Mouse (Mus musculus) intestine, postnatal 0 days (tissue): Measurements from ENCODE around the gene Gm7347. TPM values are rescaled to one million over a fixed set of nuclear protein-coding genes. Genes with fewer than 3 reads are reported as not detected.
"Not testable (repeated sequence)": the region's sequence is repeated elsewhere in the genome, so short reads cannot be mapped to it uniquely, and the experiment has no call there.

Source experiments
- ATAC-seq: fragments of 200-750 bp; cut with Nextera tagmentation; 2 replicates; pipeline ENCODE4 v1.8.0; 2017; ENCODE audit warnings: mild to moderate bottlenecking, moderate TSS enrichment, moderate library complexity
- H3K27ac ChIP-seq: fragments of 300-500 bp; sonication (generic); 2 replicates; pipeline ENCODE4 v1.5.1; 2014; ENCODE audit warnings: mild to moderate bottlenecking, low read depth, low read length, moderate library complexity
- H3K27me3 ChIP-seq: fragments of 300-500 bp; sonication (generic); replicated peaks from 2 replicates; pipeline ENCODE4 v1.6.1; 2014; ENCODE audit warnings: low read length, mixed read lengths; ENCODE audit not compliant: control insufficient read depth, insufficient read depth
- H3K36me3 ChIP-seq: fragments of 300-500 bp; sonication (generic); 2 replicates; pipeline ENCODE4 v1.6.1; 2014; ENCODE audit warnings: mild to moderate bottlenecking, moderate library complexity; ENCODE audit not compliant: control insufficient read depth, insufficient read depth
- H3K4me1 ChIP-seq: fragments of 300-500 bp; sonication (generic); replicated peaks from 2 replicates; pipeline ENCODE4 v1.6.1; 2014; ENCODE audit warnings: antibody characterized with exemption, low read length, mixed read lengths; ENCODE audit not compliant: control insufficient read depth, insufficient read depth
- H3K4me2 ChIP-seq: fragments of 300-500 bp; sonication (generic); replicated peaks from 2 replicates; pipeline ENCODE4 v1.6.1; 2014; ENCODE audit warnings: low read depth, mild to moderate bottlenecking, moderate library complexity
- H3K4me3 ChIP-seq: fragments of 300-500 bp; sonication (generic); 2 replicates; pipeline ENCODE4 v1.5.1; 2014; ENCODE audit warnings: low read depth, low read length
- H3K9ac ChIP-seq: fragments of 300-500 bp; sonication (generic); 2 replicates; pipeline ENCODE4 v1.6.1; 2014; ENCODE audit warnings: mild to moderate bottlenecking, low read depth, low read length
- H3K9me3 ChIP-seq: fragments of 300-500 bp; sonication (generic); 2 replicates; pipeline ENCODE4 v1.6.1; 2016; ENCODE audit warnings: mixed run types; ENCODE audit not compliant: control insufficient read depth
- WGBS: fragments of 180-500 bp; shearing (Covaris S2); extraction: QIAGEN DNeasy Blood & Tissue Kit; methylation state at CpG from one replicate; pipeline ENCODE4 v1.1.7; 2014; 5-methylcytosine and 5-hydroxymethylcytosine counted together
- polyA plus RNA-seq: library from polyadenylated mRNA; unstranded; fragments of >200 nt; fragmentation: Nextera tagmentation; extraction: Ambion mirVana; gene quantifications from 2 replicates; pipeline ENCODE4 v1.2.1, GENCODE M21; 2015

The Gm7347 gene
- polyA plus RNA-seq, 1 experiment from 2014 or later: not detected

- not testable (repeated sequence) for H3K4me3 ChIP-seq, H3K9ac ChIP-seq, H3K9me3 ChIP-seq, H3K4me2 ChIP-seq, ATAC-seq, H3K4me1 ChIP-seq, H3K27ac ChIP-seq, H3K27me3 ChIP-seq, H3K36me3 ChIP-seq
- WGBS: 100% methylated on average over 1 of the region's 2 CpGs
Measured at GRCm38 (mm10) chr5:26004698-26005097, 53.7 kb downstream of the Gm7347 start, which contains the start of gene Gm1979. Gm1979 (minus strand) TSS chr5:26004798.

Other genes with a start within 250 kb of the Gm7347 start
- gene Gm21663, start 116.2 kb downstream of the Gm7347 start, polyA plus RNA-seq: not detected in 2 replicates
- gene Gm21671, start 104.2 kb downstream of the Gm7347 start, polyA plus RNA-seq: not detected in 2 replicates
- not detected in 2 replicates for gene Gm21680, start 85.9 kb downstream of the Gm7347 start, polyA plus RNA-seq
- not detected in 2 replicates for gene Gm21698, start 69.9 kb downstream of the Gm7347 start, polyA plus RNA-seq
- not detected in 2 replicates for gene Gm1979, start 53.8 kb downstream of the Gm7347 start, polyA plus RNA-seq
- not detected in 2 replicates for gene Gm5862, start 35.7 kb downstream of the Gm7347 start, polyA plus RNA-seq
- gene Speer4a, start 19.0 kb downstream of the Gm7347 start, polyA plus RNA-seq: not detected in 2 replicates
- not detected in 2 replicates for gene Gm10471, start 30.7 kb upstream of the Gm7347 start, polyA plus RNA-seq
- not detected in 2 replicates for gene 5031410I06Rik, start 46.8 kb upstream of the Gm7347 start, polyA plus RNA-seq
- not detected in 2 replicates for gene Gm10220, start 62.8 kb upstream of the Gm7347 start, polyA plus RNA-seq
- gene Gm7361, start 199.1 kb upstream of the Gm7347 start, polyA plus RNA-seq: not detected in 2 replicates